Mouse (Mus musculus) C2C12 (cell line): Measurements from ENCODE around the gene St3gal3. TPM values are rescaled to one million over a fixed set of nuclear protein-coding genes. Genes with fewer than 3 reads are reported as not detected.

Experiments used
- H3K27me3 ChIP-seq: one replicate; pipeline ENCODE4 v1.6.1; 2011; ENCODE audit not compliant: control insufficient read depth, insufficient read depth, insufficient read length
- H3K36me3 ChIP-seq: one replicate; pipeline ENCODE4 v1.6.1; 2011; ENCODE audit not compliant: control insufficient read depth, insufficient read depth
- H3K4me3 ChIP-seq: one replicate; pipeline ENCODE4 v1.5.1; 2011; ENCODE audit warnings: mild to moderate bottlenecking, control low read depth; ENCODE audit not compliant: poor library complexity, insufficient read depth, severe bottlenecking
- H3K79me2 ChIP-seq: one replicate; pipeline ENCODE4 v1.6.1; 2011; ENCODE audit not compliant: control insufficient read depth, insufficient read depth
- H3K79me3 ChIP-seq: one replicate; pipeline ENCODE4 v1.6.1; 2011; ENCODE audit warnings: low read depth, control low read depth
- H3ac ChIP-seq: one replicate; pipeline ENCODE3; 2011; ENCODE audit warnings: low read depth; ENCODE audit not compliant: control insufficient read depth, insufficient read length
- CEBPB ChIP-seq: IDR thresholded peaks from one replicate; pipeline ENCODE4 v1.6.1; 2011; ENCODE audit warnings: low read depth, mild to moderate bottlenecking, control low read depth, moderate library complexity
- CTCF ChIP-seq: IDR thresholded peaks from one replicate; pipeline ENCODE4 v1.5.1; 2011; ENCODE audit not compliant: control insufficient read depth, insufficient read depth, insufficient read length
- FOSL1 ChIP-seq: IDR thresholded peaks from one replicate; pipeline ENCODE4 v1.8.0; 2011; ENCODE audit warnings: mild to moderate bottlenecking, low read length; ENCODE audit not compliant: poor library complexity, insufficient read depth, severe bottlenecking
- MAX ChIP-seq: IDR thresholded peaks from one replicate; pipeline ENCODE4 v1.6.1; 2011; ENCODE audit warnings: mild to moderate bottlenecking, control low read depth
- MYOD1 ChIP-seq: IDR thresholded peaks from one replicate; pipeline ENCODE4 v1.6.1; 2011; ENCODE audit warnings: low read depth; ENCODE audit not compliant: control insufficient read depth, insufficient read length
- MYOG ChIP-seq: IDR thresholded peaks from one replicate; pipeline ENCODE4 v1.6.1; 2011; ENCODE audit not compliant: control insufficient read depth, insufficient read length; ENCODE audit errors: extremely low read depth
- USF1 ChIP-seq: IDR thresholded peaks from one replicate; pipeline ENCODE4 v1.6.1; 2011; ENCODE audit warnings: low read depth, mild to moderate bottlenecking, control low read depth, moderate library complexity
- polyA plus RNA-seq: library from polyadenylated mRNA; unstranded; fragments of >200 nt; fragmentation: generic; extraction: Trizol; gene quantifications from one replicate; pipeline ENCODE4 v1.2.1, GENCODE M21; 2012; ENCODE audit warnings: missing spikeins

The St3gal3 gene
- polyA plus RNA-seq, 1 experiment, result 20.4 TPM

DNA sequence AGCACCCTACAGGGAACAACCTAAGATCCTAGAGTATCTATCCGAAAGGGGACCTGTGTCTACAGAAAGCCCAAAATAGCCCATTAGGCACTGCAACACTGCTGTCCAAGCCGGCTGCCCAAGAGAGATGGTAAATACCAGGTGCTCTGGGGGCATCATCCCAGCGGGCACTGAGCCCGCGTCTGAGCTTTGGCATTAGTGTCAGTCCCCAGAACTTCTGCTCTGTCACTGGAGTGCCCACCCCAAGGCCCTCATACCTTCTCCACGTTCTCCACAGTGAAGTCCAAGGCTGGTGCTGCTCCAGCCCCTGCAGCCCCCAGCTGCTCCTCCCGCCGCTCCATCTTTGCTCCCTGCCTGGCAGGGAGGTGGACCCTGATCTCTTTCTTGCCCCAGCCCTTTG lies 220.7 kb downstream of the St3gal3 start:
- H3K4me3 ChIP-seq, result peak overlapping the region; percentile 83
- H3K27me3 ChIP-seq, result no peaks in the 10 kb centered on the region
- TF ChIP-seq MYOD1 (no peak), FOSL1 (no peak), USF1 (no peak), MYOG (no peak), MAX (no peak), CTCF (no peak), CEBPB (no peak)
- H3K36me3 ChIP-seq, result peaks cover 24% of the 10 kb centered on the region
- H3ac ChIP-seq, result peak overlapping the region; percentile 63
- H3K79me2 ChIP-seq, result peaks cover 57% of the 10 kb centered on the region
- H3K79me3 ChIP-seq, result peaks cover 46% of the 10 kb centered on the region

DNA sequence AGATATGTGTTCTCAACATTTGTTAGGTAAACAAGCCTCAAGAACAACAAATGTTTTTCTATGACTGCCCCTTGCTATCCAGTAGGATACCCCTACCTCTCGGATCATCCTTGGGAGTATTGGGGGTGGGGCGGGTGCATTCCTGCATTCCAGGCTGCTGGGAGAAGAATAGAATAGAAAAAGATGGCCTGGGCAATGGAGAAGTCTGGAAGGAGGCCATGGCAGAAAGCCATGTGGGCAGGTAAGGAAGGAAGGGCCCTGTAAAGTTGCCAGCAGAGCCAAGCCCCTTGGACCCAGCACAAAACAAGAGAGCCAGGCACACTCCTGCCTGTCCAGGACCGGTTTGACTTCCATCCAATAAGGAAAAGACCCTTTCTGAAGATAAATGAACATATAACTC lies 221.3 kb downstream of the St3gal3 start:
- H3K36me3 ChIP-seq, result peaks cover 29% of the 10 kb centered on the region
- no peaks in the 10 kb centered on the region for H3K27me3 ChIP-seq
- TF ChIP-seq FOSL1 (no peak), MAX (no peak), CEBPB (no peak), CTCF (no peak), USF1 (no peak), MYOD1 (no peak), MYOG (no peak)
- no peak overlapping the region for H3ac ChIP-seq
- peak overlapping the region; percentile 83 for H3K4me3 ChIP-seq
- peaks cover 63% of the 10 kb centered on the region for H3K79me2 ChIP-seq
- peaks cover 51% of the 10 kb centered on the region for H3K79me3 ChIP-seq

DNA sequence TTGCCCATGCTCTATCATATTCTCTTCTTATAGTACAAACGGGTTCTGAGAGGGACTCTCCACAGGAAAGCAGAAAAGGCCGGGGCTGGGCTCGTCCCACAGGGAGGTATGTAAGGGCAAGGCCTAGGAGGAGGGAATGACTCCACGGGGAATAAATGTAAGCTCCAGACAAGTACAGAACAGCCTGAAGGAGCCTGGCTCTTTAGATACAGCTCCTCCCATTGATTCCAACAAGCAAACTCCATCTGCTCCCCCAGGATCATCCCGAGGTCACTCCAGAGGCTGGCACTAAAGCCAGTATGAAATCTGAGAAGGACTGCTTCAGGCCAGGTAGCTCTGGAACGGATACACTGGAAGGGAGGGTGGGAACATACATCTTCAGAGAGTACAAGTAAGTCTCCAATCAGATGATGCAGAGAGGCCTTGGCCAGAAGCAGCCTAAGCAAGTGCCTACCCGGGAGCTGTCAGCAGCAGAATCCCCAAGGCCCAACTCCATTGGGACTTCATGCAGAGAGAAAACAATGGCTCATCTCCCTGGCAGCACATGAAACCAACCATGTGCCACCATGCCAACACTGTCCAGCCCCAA lies 221.9 kb downstream of the St3gal3 start:
- TF ChIP-seq FOSL1, result no peak
- TF ChIP-seq MAX, result no peak
- no peak for TF ChIP-seq CTCF
- TF ChIP-seq USF1, result no peak
- TF ChIP-seq MYOD1, result no peak
- no peak for TF ChIP-seq CEBPB
- TF ChIP-seq MYOG, result no peak

DNA sequence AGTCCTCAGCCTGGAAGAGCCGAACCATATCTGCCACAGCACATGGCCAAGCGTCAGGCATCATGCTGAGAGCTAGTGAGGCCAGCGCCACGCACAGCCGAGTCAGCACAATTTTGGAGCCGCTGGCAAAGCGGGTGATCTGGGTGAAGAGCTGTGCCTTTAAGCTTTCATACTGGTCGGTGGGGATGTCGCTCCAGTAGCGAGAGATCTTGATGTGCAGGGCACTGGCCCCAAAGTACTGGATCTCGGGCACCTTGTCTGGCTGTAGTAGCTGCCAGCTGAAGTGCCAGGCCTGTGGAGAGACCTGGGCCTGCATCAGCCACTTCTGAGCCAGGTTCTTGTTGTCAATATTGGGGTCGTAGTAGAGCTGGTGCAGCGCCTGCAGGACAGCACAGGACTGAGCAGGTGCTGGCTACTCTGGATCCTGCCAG lies 222.6 kb downstream of the St3gal3 start:
- no peak overlapping the region for H3ac ChIP-seq
- H3K79me3 ChIP-seq, result peaks cover 58% of the 10 kb centered on the region
- peaks cover 75% of the 10 kb centered on the region for H3K79me2 ChIP-seq
- no peak overlapping the region for H3K4me3 ChIP-seq
- no peaks in the 10 kb centered on the region for H3K27me3 ChIP-seq
- TF ChIP-seq USF1 (no peak), CEBPB (no peak), MYOD1 (no peak), MAX (no peak), CTCF (no peak), FOSL1 (no peak), MYOG (no peak)
- peaks cover 33% of the 10 kb centered on the region for H3K36me3 ChIP-seq

More for the DNA sequence above, 221.9 kb downstream of the St3gal3 start:
- no peak overlapping the region for H3K4me3 ChIP-seq
- no peak overlapping the region for H3ac ChIP-seq
- H3K79me2 ChIP-seq, result peaks cover 70% of the 10 kb centered on the region
- peaks cover 55% of the 10 kb centered on the region for H3K79me3 ChIP-seq
- H3K36me3 ChIP-seq, result peaks cover 33% of the 10 kb centered on the region
- no peaks in the 10 kb centered on the region for H3K27me3 ChIP-seq

DNA sequence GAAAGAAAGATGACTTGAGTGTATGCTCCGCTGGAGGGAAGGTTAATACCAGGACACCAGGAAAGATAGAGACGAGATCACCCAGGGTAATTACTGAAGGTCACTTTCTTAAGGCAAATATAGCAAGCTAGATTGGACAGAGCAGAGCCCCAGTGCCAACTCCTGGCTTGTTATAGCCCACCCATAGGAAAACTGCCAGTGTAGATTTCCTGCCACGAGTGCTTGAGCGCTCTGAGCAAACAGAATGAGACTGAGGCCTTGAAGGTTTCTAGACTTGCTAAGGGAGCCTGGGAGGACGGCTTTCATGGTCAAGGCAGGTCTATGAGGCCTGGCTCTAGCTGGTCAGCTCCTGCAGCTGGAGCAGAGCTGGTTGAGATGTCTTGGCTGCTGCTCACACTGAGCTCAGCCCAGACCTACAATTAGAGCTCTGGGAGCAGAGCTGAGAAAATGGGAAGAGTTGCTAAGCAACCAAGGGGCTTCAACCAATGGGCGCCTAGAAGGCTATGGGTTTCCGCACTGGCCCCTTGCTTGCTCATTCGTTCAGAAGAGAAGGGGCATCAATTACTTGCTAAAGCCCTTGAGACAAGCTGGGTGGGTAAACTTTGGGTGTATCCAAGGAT lies 225.8 kb downstream of the St3gal3 start:
- no peak overlapping the region for H3ac ChIP-seq
- peaks cover 53% of the 10 kb centered on the region for H3K79me3 ChIP-seq
- no peak overlapping the region for H3K4me3 ChIP-seq
- H3K36me3 ChIP-seq, result peaks cover 50% of the 10 kb centered on the region
- peaks cover 66% of the 10 kb centered on the region for H3K79me2 ChIP-seq
- no peaks in the 10 kb centered on the region for H3K27me3 ChIP-seq
- TF ChIP-seq MAX, result no peak
- no peak for TF ChIP-seq USF1
- no peak for TF ChIP-seq CTCF
- TF ChIP-seq MYOG, result no peak
